Mouse (Mus musculus): ENCODE results near the gene Fam117b. TPM values are rescaled to one million over a fixed set of nuclear protein-coding genes. Genes with fewer than 3 reads are reported as not detected.

Fam117b gene
- polyA plus RNA-seq (2015; fragmentation: Nextera tagmentation; extraction: Ambion mirVana): 3.7 and 3.9 TPM in 2 replicates

DNA sequence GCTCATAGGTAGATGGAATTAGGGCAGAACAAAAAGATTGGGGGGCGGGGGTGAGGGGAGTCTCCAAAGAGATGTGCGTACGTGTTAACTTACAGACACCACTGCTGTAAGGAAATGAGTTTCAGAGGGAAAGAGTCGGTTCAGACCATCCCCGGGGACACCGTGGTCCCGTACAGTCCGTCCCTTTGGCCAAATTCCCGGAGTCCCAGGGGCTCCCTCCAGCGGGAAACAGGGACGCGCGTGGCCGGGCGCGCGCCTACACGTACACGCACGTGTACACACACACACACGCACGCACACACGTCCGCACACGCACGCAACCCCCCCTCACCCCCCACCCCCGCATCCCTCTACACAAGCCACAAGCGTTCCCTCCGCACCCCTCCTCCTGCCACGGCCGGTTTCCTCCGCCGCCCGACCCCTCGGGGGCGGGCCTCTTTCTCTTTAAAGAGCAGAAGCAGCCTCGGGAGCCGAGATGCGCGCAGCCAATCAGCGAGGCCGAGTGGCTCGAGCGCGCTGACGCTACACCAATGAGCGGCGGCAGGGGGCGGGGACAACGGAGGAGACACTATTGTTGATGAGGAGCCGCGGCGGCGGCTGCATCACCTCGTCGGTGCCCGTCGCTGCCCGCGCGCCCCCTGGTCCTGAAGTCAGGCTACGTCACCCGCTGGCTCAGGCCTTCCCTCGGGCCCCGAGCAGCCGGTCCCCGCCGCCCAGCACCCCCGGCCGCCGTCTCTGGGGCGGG, at the start of gene Fam117b:
TSS of gene Fam117b (plus strand) at position 594 of the 745 bp plus-strand sequence.

Other genes with a start within 250 kb of the Fam117b start
- 208 and 235 TPM in 2 replicates for gene Sumo1, start 242.2 kb upstream of the Fam117b start, polyA plus RNA-seq (2015; fragmentation: Nextera tagmentation; extraction: Ambion mirVana)
- 125 and 165 TPM in 2 replicates for gene Nop58, start 228.0 kb upstream of the Fam117b start, polyA plus RNA-seq (2015; fragmentation: Nextera tagmentation; extraction: Ambion mirVana)
- gene Bmpr2, start 149.6 kb upstream of the Fam117b start, polyA plus RNA-seq (2015; fragmentation: Nextera tagmentation; extraction: Ambion mirVana): 6.4 and 7.4 TPM in 2 replicates
- gene Ica1l, start 130.2 kb downstream of the Fam117b start, polyA plus RNA-seq (2015; fragmentation: Nextera tagmentation; extraction: Ambion mirVana): 0.21 and 0.40 TPM in 2 replicates
- gene Carf, start 185.2 kb downstream of the Fam117b start, polyA plus RNA-seq (2015; fragmentation: Nextera tagmentation; extraction: Ambion mirVana): 2.4 and 3.1 TPM in 2 replicates
- gene Wdr12, start 185.6 kb downstream of the Fam117b start, polyA plus RNA-seq (2015; fragmentation: Nextera tagmentation; extraction: Ambion mirVana): 19.3 and 19.9 TPM in 2 replicates

Data from urinary bladder, postnatal 0 days (tissue).